Mouse (Mus musculus) urinary bladder, postnatal 25 days (tissue): ENCODE results near the gene Kcnd1.

Experiments used
- DNase-seq: peaks from one replicate; pipeline ENCODE4 v3.0.0; 2022; ENCODE audit warnings: low spot score

The Kcnd1 gene

DNA sequence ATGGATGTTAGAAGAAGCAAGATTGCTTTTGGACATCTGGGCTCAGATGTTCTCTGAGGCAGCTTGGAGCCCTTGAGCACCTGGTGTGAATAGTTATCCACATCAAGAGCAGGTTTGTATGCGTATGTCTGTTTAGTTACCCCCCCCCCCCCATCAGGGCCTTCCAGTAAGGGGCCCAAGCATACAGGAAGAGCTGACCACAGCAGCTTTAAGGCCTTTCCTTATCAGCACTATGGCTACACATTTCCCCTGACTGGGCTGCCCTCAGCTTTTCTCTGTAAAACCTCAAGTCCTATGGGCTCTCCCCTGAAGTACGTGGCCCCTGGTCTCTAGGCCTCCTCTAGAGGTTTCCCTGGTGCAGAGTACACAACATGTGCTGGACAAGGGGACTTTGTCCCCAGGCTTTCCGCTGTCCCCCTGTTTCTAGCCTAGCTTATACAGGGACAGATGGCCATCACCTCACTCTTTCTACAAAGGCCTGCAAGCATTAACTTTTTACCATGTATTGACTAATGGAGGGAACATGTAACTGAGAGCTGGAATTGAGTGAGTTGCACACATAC is 37.2 kb downstream of the Kcnd1 start:
- no peak for DNase-seq

DNA sequence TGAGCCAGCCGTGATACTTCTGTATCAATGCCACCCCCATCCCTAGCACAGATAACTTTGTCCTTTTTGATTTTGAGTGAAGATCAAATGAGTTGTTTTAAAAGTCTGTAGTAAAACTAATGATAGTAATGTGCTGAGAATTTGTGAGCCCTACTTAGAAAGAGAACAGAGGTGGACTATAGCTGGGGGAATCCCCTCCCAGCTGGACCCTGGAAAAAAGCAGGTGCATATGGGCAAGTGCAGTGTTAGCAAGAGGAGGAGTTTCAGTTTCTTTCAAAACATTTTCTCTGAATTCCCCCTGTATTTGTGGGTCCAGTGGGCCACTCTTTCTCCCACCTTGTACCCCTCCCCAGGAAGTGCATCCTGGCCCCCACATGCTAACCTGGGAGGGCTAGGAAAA is 41.1 kb downstream of the Kcnd1 start:
- DNase-seq = no peak

GRCm38 (mm10) chrX:7864551-7864950 is 42.5 kb downstream of the Kcnd1 start:
- no peak for DNase-seq

- DNase-seq = no peak
Observed at GRCm38 (mm10) chrX:7865343-7865742, 43.3 kb downstream of the Kcnd1 start.

DNA sequence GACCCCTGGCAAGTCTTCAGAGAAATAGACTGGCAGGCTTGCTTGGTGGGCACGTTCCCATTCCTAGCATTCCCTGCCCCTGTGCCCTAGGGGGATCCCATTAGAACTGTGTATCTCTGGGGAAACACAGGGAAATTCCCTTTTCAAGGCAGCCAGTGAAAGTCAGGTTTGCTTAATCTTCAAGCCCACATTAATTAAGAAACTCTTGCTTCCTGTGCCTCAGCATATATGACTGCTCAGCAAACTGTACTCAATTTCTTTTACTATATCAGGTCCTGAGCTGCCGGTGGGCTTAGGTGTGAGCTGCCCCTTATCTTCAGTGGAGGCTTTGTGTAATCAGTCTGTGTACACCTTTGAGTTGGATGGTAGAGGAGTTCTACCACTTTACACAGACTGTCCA is 43.7 kb downstream of the Kcnd1 start:
- DNase-seq = no peak

- DNase-seq = no peak
Observed at GRCm38 (mm10) chrX:7867141-7867540, 45.1 kb downstream of the Kcnd1 start.

GRCm38 (mm10) chrX:7868506-7868905 is 46.4 kb downstream of the Kcnd1 start:
- no peak for DNase-seq

DNA sequence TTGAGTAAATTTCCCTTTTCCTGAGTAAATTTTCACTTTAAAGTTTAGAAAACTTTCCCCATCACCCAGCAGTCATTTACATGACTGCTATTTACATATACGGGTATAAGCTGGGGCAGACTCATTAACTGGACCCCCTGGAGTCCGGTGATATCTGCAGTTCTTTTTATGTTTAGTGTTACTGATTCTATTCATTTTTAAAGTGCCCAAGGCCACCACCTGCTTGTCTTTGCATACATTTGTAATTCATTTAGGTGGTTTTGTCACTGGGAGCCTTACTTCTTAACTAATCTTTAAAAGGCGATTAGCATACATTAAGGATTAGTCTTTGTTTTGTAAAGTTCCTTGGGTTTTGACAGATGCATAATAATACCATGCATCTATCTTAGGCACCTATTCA is 47.7 kb downstream of the Kcnd1 start:
- no peak for DNase-seq

GRCm38 (mm10) chrX:7878007-7878419 is 55.9 kb downstream of the Kcnd1 start, which contains the start of gene Pim2:
Gene Pim2, plus strand, starts transcription at chrX:7878262.
- peak; percentile 49 for DNase-seq

DNA sequence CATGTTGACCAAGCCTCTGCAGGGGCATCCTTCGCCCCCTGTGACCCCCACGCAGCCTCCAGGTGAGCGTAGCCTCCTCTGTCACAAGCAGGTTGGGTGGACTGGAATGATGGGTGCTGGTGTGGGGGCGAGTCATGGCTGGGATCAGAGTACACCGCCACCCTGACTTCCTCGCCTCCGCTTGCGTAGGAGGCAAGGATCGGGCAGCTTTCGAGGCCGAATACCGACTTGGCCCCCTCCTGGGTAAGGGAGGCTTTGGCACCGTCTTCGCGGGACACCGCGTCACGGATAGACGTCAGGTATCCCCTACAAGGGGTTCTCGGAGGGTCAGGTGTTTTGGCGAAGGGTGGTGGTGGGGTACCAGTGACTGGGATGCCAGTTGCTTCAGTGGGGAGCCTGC is 56.4 kb downstream of the Kcnd1 start:
- DNase-seq = no peak

DNA sequence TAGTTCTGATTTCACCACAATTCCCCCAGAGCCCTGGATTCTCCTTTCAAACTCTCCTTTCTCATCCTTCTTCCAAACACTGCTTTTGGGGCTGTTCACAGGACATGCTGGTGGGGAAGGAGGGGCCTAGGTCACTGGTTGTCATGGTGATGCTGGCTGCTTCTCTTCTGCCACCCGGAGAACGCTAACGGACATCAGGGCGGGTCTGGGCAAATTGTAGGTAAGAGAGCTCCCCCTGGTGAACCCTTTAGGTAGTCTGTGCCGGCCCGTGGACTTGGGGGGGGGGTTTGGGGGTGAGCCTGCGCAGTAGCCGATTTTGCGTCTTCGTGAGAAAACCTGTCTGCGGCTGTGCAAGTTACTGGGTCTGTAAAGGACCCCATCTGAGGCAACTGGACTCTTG is 57.7 kb downstream of the Kcnd1 start:
- peak; percentile 23 for DNase-seq

GRCm38 (mm10) chrX:7883841-7884567 is 61.9 kb downstream of the Kcnd1 start, which contains the start of gene Slc35a2:
Gene Slc35a2, plus strand, starts transcription at chrX:7884028.
- DNase-seq = peak; percentile 57
